Mouse (Mus musculus) MN1 (cell line): ENCODE results near the gene Olfr826.
"Not testable (repeated sequence)": the region's sequence is repeated elsewhere in the genome, so short reads cannot be mapped to it uniquely, and the experiment has no call there.

ENCODE experiments used
- DNase-seq: peaks from one replicate; pipeline ENCODE4 v3.0.0-alpha.2; 2016; ENCODE audit warnings: low spot score

The Olfr826 gene

DNA sequence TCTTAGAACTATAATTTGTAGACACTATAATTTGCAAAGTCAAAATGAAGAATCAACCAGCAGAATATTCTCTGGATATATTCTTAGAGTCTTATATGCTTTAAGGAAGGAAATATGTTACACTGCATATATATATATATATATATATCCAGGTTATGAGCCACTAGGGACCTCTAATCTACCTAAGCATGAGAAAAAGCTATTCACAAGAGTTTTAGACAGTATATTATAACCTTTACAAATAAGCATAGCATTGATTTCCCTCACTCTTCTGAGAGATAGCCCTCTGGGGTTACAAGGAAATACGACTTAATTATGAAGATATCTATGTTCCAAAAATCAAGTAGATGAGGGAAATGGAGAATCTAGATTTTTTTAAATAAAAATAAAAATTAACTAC is at the start of gene Olfr826:
TSS of gene Olfr826 (minus strand) at position 101 of the 400 bp plus-strand sequence.
- no peak for DNase-seq

GRCm38 (mm10) chr10:130232117-130232516 is 48.1 kb upstream of the Olfr826 start:
- no peak for DNase-seq

DNA sequence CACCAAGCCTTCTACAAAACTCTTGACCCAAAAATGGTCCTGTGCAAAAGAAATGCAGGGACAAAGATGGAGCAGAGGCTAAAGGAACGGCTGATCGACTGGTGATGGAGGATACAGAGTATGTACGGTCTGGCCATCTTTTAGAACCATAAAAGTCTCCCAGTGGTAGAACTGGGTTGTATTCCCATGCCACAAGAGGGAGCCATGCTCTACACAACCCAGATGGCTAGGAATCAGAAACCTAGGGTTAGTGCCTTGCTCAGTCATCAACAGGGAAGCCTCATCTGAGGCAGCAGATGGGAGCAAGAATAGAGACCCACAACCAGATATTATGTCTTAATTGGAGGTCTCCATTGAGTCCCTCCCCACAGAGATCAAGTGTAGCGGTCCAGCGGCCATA is 45.6 kb upstream of the Olfr826 start:
- DNase-seq, result no peak

GRCm38 (mm10) chr10:130228246-130228645 is 44.3 kb upstream of the Olfr826 start:
- peak; percentile 63 for DNase-seq

- no peak for DNase-seq
These were observed 41.0 kb upstream of the Olfr826 start for GRCm38 (mm10) chr10:130225034-130225433.

DNA sequence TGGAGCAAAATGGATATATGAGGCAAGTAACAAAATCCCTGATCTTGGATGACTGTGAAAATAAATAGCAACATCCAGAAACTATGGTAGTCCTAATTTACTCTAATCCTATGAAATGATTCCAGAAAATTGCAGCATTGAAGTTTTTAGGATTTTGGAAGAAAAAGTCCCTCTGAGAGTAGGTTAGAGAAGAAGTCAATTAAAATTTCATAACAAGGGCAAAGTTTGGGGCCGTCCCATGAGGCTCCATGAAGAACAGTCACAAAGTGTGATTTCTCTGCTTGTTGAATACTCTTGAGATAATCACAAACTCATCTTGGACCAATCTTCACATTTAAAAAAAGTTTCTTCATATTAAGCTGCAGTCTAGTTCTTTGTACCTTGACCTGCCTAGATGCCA is 30.3 kb upstream of the Olfr826 start, which contains the start of gene Olfr827:
TSS of gene Olfr827 (minus strand) at position 101 of the 400 bp plus-strand sequence.
- DNase-seq, result no peak

DNA sequence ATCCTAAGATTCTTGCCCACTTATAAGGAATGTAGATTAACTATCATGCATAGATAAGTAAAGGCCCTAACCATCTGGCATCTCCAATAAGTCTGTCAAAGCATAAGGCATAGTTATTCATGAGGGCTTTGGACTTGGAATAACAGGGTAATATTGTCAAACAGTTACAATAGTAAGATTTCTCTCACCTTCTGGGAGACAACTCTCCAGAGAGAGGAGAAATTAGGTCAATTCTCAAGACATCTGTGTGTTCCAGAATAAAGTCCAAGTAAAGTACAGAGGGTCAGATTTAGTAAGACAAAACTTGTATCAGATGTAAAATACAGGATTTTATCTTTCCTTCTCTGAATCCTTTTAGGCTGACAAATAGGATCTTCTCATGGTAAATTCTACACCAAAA is 17.3 kb downstream of the Olfr826 start, which contains the start of gene Olfr825:
TSS of gene Olfr825 (minus strand) at position 101 of the 400 bp plus-strand sequence.
- DNase-seq, result no peak

DNA sequence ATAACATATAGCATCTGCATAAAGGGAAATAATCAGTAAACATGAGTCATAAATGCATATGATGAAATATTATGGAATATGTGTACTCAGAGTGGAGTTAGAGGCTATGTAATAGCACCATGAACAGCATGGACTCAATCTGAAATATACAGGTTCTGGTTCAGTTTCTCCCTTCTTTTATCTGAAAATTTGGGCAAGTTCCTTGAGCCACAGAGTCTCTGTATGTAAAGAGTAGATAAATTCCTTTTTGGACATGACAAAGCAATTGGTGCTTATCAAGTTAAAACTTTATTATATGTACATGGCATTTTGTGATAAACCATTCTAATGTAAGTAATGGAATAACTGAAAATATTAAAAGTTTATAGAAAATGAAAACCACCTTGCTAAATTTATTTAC is 18.8 kb downstream of the Olfr826 start:
- DNase-seq, result no peak

DNA sequence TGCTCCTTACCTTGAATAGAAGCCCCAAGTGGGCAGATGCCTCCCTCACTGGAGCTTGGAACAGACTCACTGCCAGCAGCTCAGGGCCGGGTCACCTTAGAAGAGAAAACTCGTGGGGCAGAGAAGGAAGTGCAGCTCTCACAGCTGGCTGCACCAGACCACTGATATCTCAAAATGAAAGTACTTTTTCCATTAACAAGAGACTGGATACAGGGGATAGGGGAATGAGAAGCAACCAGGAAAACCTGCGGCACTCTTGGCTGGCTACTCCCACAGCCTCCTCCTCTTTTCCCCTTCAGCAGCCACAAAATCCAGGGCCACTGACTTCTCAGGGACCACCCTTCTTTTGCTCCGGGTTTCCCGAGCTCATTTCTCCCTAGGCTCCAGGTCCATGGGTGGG is 39.9 kb downstream of the Olfr826 start:
- DNase-seq, result no peak

DNA sequence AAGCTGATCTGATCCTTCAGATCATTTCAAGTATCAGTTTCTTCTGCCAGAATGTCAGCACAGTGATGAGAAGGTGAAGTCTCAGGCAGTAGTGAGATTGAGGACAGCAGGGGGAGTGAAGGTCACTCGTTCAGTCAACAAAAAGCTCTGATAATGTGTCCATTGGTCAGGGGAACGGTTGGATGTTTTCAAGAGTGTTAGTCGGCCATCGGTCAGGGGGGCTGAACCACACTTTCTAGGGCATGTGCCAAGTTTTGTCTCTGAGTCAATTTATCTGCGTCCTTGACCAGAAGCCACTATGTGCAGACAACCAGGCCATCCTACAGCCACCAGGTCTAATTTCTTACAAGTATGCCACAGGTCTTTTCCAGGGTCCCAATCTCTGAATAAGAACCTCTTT is 41.5 kb downstream of the Olfr826 start:
- DNase-seq, result not testable (repeated sequence)

DNA sequence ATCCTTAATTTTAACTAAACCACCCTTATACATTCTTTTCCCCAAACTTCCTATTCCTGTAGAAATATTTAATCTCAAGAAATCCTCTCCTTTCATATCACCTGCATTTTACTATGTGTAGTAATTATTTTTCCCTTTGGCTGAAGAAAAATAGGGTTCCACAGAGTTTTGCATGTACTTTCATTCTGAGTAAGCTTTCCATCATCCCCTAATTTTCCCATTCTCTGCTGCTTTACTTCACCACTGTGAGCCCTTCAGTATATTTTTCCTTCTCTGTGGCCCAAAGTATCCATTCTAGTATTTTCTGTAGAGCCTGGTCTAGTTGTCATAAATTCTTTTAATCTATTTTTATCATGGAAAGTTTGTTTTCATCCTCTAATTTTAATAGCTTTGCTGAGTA is 49.2 kb downstream of the Olfr826 start:
- DNase-seq, result no peak

DNA sequence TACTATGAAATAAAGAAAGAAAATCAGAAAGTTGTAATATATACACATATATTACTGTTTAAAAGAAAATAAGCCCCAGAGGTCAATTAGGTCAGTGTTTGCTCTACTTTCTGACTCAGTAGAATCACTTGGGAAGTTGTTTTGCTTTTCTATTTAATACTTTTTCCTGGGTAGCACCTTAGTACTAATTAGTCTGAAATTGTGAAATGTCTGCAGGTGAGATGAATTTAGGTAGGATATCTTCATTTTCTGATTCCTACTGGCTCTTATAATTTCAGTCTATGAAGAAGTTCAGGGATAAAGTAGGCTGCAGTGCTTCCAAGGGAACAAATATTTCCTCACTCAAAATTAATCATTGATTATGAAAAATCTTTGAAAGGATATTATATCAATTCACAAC is 54.1 kb downstream of the Olfr826 start, which contains the start of gene Olfr824:
TSS of gene Olfr824 (minus strand) at position 101 of the 400 bp plus-strand sequence.
- not testable (repeated sequence) for DNase-seq
